Mouse (Mus musculus) CD4-positive, CD25-positive, alpha-beta regulatory T cell, adult 4 months (primary cell): ENCODE measurements at regions not wholly inside any gene's neighbourhood (a gene's known extent, or its start where the extent isn't known, plus 50 kb on each side); places are given as distances from the start of the nearest gene placed in this dataset.
A peak's percentile ranks its signal among the peaks of the same experiment; 100 is the strongest.

Experiments used
- ATAC-seq: one replicate; pipeline ENCODE4 v1.8.0; 2017

DNA sequence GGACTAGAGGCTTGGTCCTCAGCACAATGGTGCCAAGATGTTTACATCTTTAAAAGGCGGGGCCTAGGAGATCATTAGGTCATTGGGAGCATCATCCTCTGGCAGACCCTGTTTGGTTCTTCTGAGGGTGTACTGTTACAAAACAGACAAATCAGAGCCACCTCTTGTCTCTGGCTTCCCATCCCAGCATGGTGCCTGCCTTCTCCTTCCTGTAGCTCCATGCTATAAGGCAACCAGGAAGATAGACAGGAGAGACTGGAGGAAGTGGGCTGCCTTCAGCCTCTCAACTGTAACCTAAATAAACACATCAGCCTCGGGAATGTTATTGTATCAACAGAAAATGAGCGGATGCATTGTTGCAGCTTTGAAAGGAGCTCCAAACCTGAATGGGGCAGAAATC is 529.8 kb upstream of the Gm765 start:
- no peak for ATAC-seq

GRCm38 (mm10) chr6:98869772-98870171 is 527.2 kb upstream of the Gm765 start:
- no peak for ATAC-seq

- ATAC-seq: no peak
These were observed 521.8 kb upstream of the Gm765 start for GRCm38 (mm10) chr6:98864306-98864705.

GRCm38 (mm10) chr6:98855958-98856357 is 513.4 kb upstream of the Gm765 start:
- ATAC-seq: no peak

- ATAC-seq: no peak
These were observed 508.4 kb upstream of the Gm765 start for GRCm38 (mm10) chr6:98850906-98851305.

DNA sequence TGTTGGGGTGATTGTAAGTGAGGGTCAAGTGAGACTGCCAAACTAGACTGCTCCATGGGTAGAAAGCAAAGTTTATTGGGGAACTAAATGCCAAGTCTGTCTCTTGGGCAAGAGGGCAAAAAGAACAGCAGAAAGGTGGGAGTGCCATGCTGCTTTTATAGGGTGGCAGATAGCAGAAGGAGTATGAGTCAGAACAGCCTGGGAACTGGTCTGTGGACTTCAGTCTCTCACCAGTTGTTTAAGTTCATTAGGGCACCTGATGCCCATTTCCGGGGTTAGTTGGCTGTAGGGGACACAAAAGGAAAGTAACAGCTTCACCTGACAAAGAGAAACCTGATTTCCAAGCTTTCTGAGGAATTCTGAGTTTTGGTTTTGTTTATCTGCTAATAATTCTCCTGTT is 506.3 kb upstream of the Gm765 start:
- no peak for ATAC-seq

DNA sequence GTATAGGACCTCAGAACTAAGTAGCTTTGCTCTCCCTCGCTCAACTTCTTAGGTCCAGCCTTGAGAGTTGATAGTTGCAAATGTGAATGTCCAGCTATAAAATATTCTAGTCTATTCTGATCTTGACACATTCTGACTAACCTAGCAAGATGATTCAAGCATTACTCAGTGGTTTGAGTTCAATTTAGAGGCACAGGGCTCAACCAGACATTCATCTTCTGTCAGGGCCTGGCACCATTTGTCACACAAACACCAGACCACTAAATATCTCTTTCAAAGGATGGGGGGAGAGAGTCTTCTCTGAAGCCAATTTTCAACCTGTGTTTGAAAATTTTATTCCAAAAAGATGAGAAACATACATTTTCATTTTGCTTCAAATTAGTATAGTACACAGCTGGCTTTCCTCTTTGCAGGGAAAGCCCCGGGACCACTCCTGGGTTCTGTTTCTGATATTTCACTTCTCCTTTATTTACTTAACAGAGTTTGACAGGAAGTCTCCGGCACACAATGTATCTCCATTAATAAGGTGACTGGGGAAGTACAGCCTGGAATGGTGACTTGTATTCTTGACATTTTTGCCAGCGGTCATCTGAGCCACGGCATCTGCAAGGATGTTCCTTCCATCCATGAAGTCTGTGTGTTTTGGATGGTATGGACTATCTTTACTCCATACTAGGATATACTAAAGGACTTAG is 503.6 kb upstream of the Gm765 start:
- ATAC-seq: no peak

- no peak for ATAC-seq
These were observed 501.0 kb upstream of the Gm765 start for GRCm38 (mm10) chr6:98843598-98843997.

DNA sequence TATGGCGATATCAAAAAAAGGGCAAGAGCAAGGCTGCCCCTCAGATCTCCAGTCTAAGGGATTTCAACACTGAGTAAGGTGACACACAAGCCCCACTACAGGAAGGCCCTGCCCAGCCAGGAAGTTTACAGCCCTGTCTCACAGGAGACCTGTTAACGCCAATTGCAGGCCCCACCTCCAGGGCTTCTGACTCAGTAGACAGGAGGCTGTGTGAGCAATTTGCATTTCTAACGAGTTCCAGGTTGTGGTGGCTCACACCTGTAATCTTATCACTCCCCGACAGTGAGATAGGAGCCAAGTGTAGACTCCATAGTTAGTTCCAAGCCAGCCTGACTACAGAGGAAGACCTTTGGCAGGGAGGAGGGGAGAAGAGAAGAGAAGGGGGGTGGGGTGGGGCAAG is 500.4 kb upstream of the Gm765 start:
- peak; percentile 90 for ATAC-seq

DNA sequence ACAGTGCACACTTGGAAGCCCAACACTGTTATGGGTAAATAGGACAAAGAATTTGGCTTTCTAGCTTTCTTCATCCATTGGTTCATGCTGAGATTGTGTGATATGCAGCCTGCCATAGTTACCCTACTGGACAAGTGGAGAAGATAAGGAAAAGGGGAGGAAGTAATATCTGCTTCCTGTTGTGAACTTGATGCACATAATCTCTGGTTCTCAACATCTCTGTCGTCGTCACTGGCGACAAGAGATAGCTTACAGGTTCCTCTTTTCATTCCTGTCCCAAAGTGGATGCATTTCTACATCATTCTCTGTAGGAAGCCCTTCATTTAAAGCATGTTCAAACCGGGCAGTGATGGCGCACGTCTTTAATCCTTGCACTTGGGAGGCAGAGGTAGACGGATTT is 491.4 kb upstream of the Gm765 start:
- no peak for ATAC-seq

DNA sequence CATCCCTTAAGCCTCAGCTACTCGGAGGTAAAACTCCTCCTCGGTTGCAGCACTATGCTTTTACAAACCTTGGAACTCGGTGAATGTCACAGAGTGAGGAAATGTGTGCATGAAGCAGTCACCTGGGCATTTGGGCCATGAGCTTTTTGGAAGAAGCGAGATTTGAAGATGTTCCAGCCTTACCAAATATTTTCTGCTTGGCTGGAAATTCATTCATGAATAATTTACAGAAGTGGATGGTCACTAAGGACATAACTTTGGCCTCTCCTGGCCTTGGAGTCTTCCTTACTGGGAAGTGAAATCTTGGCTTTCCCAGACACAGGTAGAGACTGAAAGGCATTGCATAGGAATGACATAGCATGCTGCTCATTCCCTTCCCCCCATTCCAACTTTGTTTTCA is 487.6 kb upstream of the Gm765 start:
- ATAC-seq: no peak

GRCm38 (mm10) chr6:98808046-98808445 is 465.5 kb upstream of the Gm765 start:
- ATAC-seq: no peak

DNA sequence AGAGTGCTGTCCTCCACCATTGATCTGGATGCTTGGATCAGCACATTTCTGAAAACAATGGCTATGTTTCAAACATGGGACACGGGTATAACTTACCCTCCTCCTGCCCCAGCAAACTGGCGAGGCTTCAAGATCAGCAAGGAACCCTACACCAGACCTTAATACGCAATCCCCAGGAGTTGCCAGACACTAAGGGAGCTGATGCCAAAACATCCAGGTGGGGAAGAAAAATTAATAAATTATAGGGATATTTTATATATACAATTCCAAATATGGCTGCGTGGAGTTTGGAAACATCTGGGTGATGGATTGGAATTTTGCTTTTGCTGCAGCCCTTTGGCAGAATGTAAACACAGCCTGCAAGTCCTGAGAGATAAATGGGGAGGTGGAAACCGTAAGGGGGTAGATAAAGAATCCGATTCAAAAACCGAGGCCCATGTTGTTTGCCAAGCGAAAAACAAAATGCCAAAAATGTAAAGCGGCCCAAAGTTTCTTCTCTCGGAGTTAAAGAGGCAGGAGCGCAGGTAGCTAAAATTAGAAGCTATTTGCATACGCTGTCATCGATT is 460.9 kb upstream of the Gm765 start:
- no peak for ATAC-seq

DNA sequence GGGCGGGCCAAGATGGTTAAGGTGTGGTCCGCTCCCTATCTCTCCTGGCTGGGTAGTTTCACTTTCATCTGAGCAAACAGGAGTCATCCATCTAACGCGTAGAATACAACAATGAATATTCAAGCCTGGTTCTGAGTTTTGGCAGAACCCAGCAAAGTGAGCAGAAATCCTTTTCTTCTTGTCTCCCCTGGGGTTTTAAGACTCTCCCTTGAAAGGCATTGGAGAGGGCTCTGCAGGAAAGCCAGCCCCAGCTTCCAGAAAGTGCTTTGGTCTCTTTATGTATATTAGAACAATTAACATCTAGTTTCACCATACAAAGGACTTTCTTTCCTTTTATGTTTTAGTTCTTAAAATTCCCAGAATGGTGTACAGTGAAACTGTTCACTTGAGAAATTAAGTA is 458.5 kb upstream of the Gm765 start:
- no peak for ATAC-seq

DNA sequence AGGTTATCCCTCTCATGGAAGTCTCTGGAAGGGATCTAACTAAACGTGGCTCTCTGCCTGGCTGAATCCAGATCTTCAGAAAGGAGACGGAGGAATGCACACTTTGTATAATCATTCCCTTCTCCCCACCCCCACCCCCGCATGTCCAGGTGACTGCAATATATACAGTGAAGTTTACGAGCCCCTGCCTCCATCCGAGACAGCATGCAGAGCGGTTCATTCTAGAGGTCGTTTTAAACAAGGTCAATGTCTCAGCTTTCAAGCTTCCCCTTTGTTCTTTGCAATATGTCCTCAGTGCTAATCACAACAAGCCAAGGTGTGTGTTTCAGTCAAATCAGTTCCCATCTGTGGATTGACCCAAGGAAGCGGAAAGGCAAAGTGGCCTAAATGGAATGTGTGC is 457.5 kb upstream of the Gm765 start:
- ATAC-seq: no peak

GRCm38 (mm10) chr6:98797778-98798177 is 455.2 kb upstream of the Gm765 start:
- ATAC-seq: no peak

DNA sequence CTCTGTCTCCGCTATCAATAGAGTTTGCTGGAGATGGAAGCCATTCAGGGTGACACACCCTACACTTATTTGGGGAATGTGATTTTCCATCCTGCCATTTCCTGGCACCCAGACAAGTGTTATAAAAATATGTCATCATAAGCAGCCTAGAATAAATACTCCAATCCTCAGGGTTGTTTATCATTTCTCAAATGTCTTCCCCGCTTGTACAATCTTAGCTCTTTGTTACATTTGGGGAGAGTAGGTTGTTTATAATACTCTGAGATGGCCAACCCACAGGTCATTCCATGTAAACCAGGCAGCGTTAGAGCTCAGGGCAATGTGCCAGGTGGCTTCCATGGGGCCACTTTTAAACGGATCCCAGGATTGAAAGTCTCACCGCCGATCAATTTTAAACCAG is 454.8 kb upstream of the Gm765 start:
- ATAC-seq: no peak

- no peak for ATAC-seq
These were observed 454.1 kb upstream of the Gm765 start for GRCm38 (mm10) chr6:98796666-98797065.

GRCm38 (mm10) chr6:98787422-98787821 is 444.9 kb upstream of the Gm765 start:
- no peak for ATAC-seq

- no peak for ATAC-seq
These were observed 439.5 kb upstream of the Gm765 start for GRCm38 (mm10) chr6:98782074-98782473.

GRCm38 (mm10) chr6:98775780-98776179 is 433.2 kb upstream of the Gm765 start:
- no peak for ATAC-seq

GRCm38 (mm10) chr6:98769999-98770398 is 427.4 kb upstream of the Gm765 start:
- no peak for ATAC-seq

DNA sequence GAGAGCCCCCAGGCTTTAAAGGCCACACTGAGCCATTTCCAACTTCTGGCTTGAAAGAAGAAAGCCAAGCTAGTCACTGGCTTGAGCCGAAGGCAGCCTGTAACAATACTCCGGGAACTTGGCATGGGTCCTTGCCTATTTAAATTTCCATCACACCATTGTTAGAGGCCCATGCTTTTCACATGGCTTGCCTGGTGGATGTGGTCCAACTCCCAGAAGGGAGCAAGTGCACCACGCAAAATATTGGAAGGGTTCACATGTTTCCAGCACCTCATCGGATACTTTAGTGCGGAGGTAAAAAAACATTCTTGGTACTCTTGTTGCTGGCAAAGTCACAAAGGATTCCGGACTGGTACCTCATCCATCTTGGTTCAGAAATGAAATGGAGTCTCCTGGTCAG is 426.8 kb upstream of the Gm765 start:
- ATAC-seq: no peak

DNA sequence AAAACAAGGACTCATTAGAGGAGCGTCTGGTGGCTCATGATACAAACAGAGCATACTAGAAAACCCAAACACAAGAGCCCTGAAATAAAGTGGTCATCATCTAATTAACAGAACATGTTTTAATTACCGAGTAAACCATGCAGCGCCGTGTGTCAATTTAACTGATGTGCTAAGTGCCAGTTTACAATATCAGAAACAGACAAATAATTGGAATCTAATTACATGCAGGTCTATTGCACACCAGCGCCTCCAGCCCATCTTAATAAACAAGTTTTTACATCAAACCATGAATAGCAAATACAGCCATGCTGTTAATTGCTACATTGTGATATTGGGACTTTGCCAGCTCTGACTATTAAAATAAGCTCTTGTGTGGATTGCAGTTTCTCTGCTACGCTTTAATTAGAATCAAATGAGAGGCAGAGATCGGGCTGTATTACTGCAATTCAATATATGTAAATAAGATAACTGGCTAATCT is 425.3 kb upstream of the Gm765 start:
- no peak for ATAC-seq

DNA sequence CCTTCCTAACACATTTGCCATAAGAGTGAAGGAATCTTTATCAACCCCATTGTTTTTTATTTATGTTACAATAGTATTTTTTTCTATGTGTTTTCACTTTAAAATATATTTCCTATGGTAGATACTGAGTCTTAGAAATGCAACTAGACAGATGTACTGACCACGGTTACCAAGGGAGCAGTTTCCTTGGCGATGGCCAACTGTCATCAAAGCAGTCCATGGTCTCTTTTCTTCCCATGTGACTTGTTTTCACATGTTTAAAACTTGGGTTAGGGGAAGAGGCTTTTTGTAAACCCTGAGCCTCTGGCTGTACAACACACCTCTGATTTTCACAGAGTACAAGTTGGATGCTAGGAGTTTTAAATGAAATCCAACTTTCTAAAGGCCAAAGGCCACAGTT is 411.9 kb upstream of the Gm765 start:
- ATAC-seq: no peak
